Mouse (Mus musculus) liver, embryonic 15.5 days (tissue): Measurements from ENCODE around the gene Rgs8. TPM values are rescaled to one million over a fixed set of nuclear protein-coding genes. Genes with fewer than 3 reads are reported as not detected.

Source experiments
- ATAC-seq: fragments of 200-750 bp; cut with Nextera tagmentation; 2 replicates; pipeline ENCODE4 v1.8.0; 2017; ENCODE audit warnings: moderate number of reproducible peaks, mild to moderate bottlenecking, moderate library complexity; ENCODE audit not compliant: insufficient read depth
- H3K27ac ChIP-seq: fragments of 300-500 bp; sonication (generic); replicated peaks from 2 replicates; pipeline ENCODE4 v1.5.1; 2015; ENCODE audit warnings: mild to moderate bottlenecking, inconsistent platforms
- H3K27me3 ChIP-seq: fragments of 300-500 bp; sonication (generic); 2 replicates; pipeline ENCODE4 v1.6.1; 2015; ENCODE audit warnings: mild to moderate bottlenecking, inconsistent platforms
- H3K36me3 ChIP-seq: fragments of 300-500 bp; sonication (generic); replicated peaks from 2 replicates; pipeline ENCODE4 v1.6.1; 2015; ENCODE audit warnings: moderate library complexity, mild to moderate bottlenecking, inconsistent platforms
- H3K4me1 ChIP-seq: fragments of 300-500 bp; sonication (generic); replicated peaks from 2 replicates; pipeline ENCODE4 v1.6.1; 2015; ENCODE audit warnings: inconsistent platforms
- H3K4me2 ChIP-seq: fragments of 300-500 bp; sonication (generic); 2 replicates; pipeline ENCODE4 v1.6.1; 2015; ENCODE audit warnings: moderate library complexity, mild to moderate bottlenecking, inconsistent platforms
- H3K4me3 ChIP-seq: fragments of 300-500 bp; sonication (generic); replicated peaks from 2 replicates; pipeline ENCODE4 v1.5.1; 2015; ENCODE audit warnings: mild to moderate bottlenecking, inconsistent platforms
- H3K9ac ChIP-seq: fragments of 300-500 bp; sonication (generic); 2 replicates; pipeline ENCODE4 v1.6.1; 2015; ENCODE audit warnings: moderate library complexity, mild to moderate bottlenecking, inconsistent platforms
- H3K9me3 ChIP-seq: fragments of 300-500 bp; sonication (generic); replicated peaks from 2 replicates; pipeline ENCODE4 v1.6.1; 2016; ENCODE audit warnings: inconsistent platforms
- WGBS: fragments of 180-500 bp; shearing (Covaris S2); methylation state at CpG from one replicate; pipeline ENCODE4 v1.1.7; 2015; ENCODE audit warnings: mixed read lengths; ENCODE audit not compliant: insufficient replicate concordance; 5-methylcytosine and 5-hydroxymethylcytosine counted together
- polyA plus RNA-seq: library from polyadenylated mRNA; unstranded; fragments of >200 nt; fragmentation: Nextera tagmentation; extraction: Ambion mirVana; gene quantifications from 2 replicates; pipeline ENCODE4 v1.2.1, GENCODE M21; 2015

Rgs8 gene
- polyA plus RNA-seq, 1 experiment from 2014 or later: 0.14 TPM

DNA sequence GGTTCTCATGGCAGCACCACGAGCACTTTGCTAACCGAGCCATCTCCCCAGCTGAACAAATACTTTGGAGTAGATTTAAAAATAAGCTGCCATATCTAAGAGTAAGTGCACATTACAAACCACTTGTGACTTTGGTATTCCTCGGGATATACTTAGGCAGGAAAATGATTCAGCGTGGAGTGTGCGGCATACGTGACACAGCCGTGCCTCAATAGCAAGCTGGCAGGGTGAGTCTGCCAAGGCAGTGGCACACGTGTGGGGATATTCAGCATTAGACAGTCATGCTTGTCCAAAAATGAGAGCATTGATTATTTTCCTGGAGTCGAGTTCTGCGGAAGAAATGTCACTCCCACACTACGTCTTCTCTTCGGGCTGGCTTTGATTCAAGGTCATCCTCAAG, 21.1 kb downstream of the Rgs8 start:
- Histone ChIP-seq H3K27ac (no peak overlapping the region), H3K4me1 (no peaks in the 10 kb centered on the region), H3K36me3 (no peaks in the 10 kb centered on the region), H3K9me3 (no peaks in the 10 kb centered on the region), H3K4me2 (no peak overlapping the region), H3K27me3 (no peaks in the 10 kb centered on the region), H3K9ac (no peak overlapping the region), H3K4me3 (no peak overlapping the region)
- 67% methylated on average over 12 of the region's 12 CpGs for WGBS
- ATAC-seq: no peak

DNA sequence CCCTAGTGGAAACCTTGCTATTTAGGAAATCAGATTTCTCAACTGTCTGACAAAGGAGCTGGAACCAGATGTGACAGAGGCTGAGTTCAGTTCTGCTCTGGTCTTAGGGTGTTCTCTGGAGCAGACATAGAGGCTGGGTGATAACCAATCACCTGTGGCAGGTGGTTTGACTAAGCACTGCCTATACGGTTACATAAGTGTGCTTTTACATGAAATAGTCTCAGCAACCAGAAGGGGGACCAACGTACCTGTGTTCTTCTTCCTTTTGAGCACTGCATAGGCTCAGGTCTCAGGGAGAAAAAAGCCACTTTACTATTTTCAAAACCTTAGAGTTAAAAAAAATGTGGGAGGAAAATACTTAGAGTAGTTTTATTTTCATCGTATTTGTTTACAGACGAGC, 22.8 kb downstream of the Rgs8 start:
- Histone ChIP-seq H3K27me3 (no peaks in the 10 kb centered on the region), H3K36me3 (no peaks in the 10 kb centered on the region), H3K4me3 (no peak overlapping the region), H3K4me2 (no peak overlapping the region), H3K9ac (no peak overlapping the region), H3K27ac (no peak overlapping the region), H3K4me1 (no peaks in the 10 kb centered on the region; the same call in 1 of the 2 replicates), H3K9me3 (no peaks in the 10 kb centered on the region)
- 51% methylated on average over 4 of the region's 4 CpGs for WGBS
- ATAC-seq: no peak

- H3K4me1 ChIP-seq: no peaks in the 10 kb centered on the region; the same call in 1 of the 2 replicates
- H3K4me3 ChIP-seq: no peak overlapping the region
- no peak overlapping the region for H3K9ac ChIP-seq
- H3K27ac ChIP-seq: no peak overlapping the region
- H3K36me3 ChIP-seq: no peaks in the 10 kb centered on the region
- no peaks in the 10 kb centered on the region for H3K9me3 ChIP-seq
- no peaks in the 10 kb centered on the region for H3K27me3 ChIP-seq
- 46% methylated on average over 6 of the region's 6 CpGs for WGBS
- no peak for ATAC-seq
- no peak overlapping the region for H3K4me2 ChIP-seq
Observed at GRCm38 (mm10) chr1:153677635-153678034, 24.8 kb downstream of the Rgs8 start.

DNA sequence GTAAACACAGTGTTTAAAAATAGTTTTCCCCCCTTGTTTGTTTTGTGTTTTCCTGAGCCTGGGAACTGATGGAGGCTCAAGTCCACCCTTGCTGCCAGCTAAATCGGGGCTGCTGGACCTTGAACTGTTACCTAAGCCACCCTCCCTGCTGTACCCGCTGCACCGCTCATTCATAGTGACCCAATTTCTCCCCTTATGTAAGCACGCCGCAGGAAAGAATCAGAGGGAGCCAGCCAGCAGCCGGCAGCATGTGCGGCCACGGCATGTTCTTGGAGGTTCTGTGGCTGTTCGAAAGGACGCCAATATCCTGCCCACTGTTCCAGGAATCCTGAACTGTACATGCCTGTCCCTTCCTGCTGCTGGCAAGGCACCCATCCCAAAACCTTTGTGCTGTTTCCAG, 26.3 kb downstream of the Rgs8 start:
- Histone ChIP-seq H3K4me2 (no peak overlapping the region), H3K27ac (peak overlapping the region; percentile 69), H3K27me3 (no peaks in the 10 kb centered on the region), H3K4me1 (no peaks in the 10 kb centered on the region; the same call in 1 of the 2 replicates), H3K36me3 (no peaks in the 10 kb centered on the region), H3K9me3 (no peaks in the 10 kb centered on the region), H3K9ac (no peak overlapping the region), H3K4me3 (no peak overlapping the region)
- ATAC-seq: peak; percentile 85
- 48% methylated on average over 10 of the region's 10 CpGs for WGBS

DNA sequence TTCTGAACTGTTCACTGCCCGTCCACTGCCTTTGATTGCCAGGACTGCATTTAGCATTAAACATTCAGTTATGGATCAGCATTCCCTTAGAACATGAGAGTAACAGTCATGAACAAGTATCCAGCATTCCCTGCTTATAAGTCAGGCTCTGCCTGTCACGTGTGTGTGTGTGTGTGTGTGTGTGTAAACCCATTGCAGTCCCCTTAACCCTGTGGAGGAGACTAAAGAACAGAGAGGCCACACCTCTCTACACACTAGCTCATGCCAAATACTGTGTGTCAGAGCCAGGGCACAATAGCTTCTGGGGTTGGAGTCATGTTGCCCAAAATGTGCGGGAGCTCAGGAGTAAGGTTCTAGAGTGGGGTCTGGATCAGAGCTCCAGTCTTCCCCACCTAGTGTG, 26.8 kb downstream of the Rgs8 start:
- Histone ChIP-seq H3K27me3 (no peaks in the 10 kb centered on the region), H3K4me1 (no peaks in the 10 kb centered on the region; the same call in 1 of the 2 replicates), H3K4me2 (no peak overlapping the region), H3K4me3 (no peak overlapping the region), H3K9ac (no peak overlapping the region), H3K36me3 (no peaks in the 10 kb centered on the region), H3K27ac (peak overlapping the region; percentile 69), H3K9me3 (no peaks in the 10 kb centered on the region)
- WGBS: 45% methylated on average over 3 of the region's 3 CpGs
- no peak for ATAC-seq

- no peak overlapping the region for H3K27ac ChIP-seq
- 46% methylated on average over 6 of the region's 6 CpGs for WGBS
- H3K4me1 ChIP-seq: no peaks in the 10 kb centered on the region; the same call in 1 of the 2 replicates
- H3K36me3 ChIP-seq: no peaks in the 10 kb centered on the region
- H3K4me3 ChIP-seq: no peak overlapping the region
- no peaks in the 10 kb centered on the region for H3K9me3 ChIP-seq
- ATAC-seq: no peak
- H3K9ac ChIP-seq: no peak overlapping the region
- H3K4me2 ChIP-seq: no peak overlapping the region
- H3K27me3 ChIP-seq: no peaks in the 10 kb centered on the region
Observed at GRCm38 (mm10) chr1:153680363-153680762, 27.5 kb downstream of the Rgs8 start.

GRCm38 (mm10) chr1:153681036-153681435, 28.2 kb downstream of the Rgs8 start:
- Histone ChIP-seq H3K4me3 (no peak overlapping the region), H3K4me1 (no peaks in the 10 kb centered on the region; the same call in 1 of the 2 replicates), H3K9ac (no peak overlapping the region), H3K27ac (no peak overlapping the region), H3K4me2 (no peak overlapping the region), H3K9me3 (no peaks in the 10 kb centered on the region), H3K27me3 (no peaks in the 10 kb centered on the region), H3K36me3 (no peaks in the 10 kb centered on the region)
- WGBS: 58% methylated on average over 2 of the region's 2 CpGs
- no peak for ATAC-seq

- Histone ChIP-seq H3K9ac (no peak overlapping the region), H3K9me3 (no peaks in the 10 kb centered on the region), H3K27ac (no peak overlapping the region), H3K27me3 (no peaks in the 10 kb centered on the region), H3K4me3 (no peak overlapping the region), H3K4me2 (no peak overlapping the region), H3K4me1 (no peaks in the 10 kb centered on the region; the same call in 1 of the 2 replicates), H3K36me3 (no peaks in the 10 kb centered on the region)
- WGBS: 55% methylated on average over 11 of the region's 11 CpGs
- ATAC-seq: no peak
Observed at GRCm38 (mm10) chr1:153683190-153683589, 30.4 kb downstream of the Rgs8 start.

- 53% methylated on average over 3 of the region's 3 CpGs for WGBS
- Histone ChIP-seq H3K9me3 (no peaks in the 10 kb centered on the region), H3K36me3 (no peaks in the 10 kb centered on the region), H3K9ac (no peak overlapping the region), H3K4me2 (no peak overlapping the region), H3K4me3 (no peak overlapping the region), H3K4me1 (no peaks in the 10 kb centered on the region), H3K27me3 (no peaks in the 10 kb centered on the region), H3K27ac (no peak overlapping the region)
- ATAC-seq: no peak
Observed at GRCm38 (mm10) chr1:153685630-153686029, 32.8 kb downstream of the Rgs8 start.

DNA sequence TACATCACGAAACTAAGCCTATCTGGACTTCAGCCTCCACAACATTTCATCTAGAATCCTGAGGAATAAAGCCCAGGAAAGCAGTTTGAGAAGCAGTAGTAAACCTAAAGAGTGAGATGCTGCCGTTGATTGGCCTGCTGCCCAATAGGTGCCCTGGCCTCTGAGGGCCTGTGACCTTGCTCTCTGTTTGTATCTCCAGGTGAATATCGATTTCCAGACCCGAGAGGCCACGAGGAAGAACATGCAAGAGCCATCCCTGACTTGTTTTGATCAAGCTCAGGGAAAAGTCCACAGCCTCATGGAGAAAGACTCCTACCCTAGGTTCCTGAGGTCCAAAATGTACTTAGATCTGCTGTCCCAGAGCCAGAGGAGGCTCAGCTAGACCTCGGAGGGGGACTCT, 39.7 kb downstream of the Rgs8 start:
- no peaks in the 10 kb centered on the region for H3K27me3 ChIP-seq
- H3K4me1 ChIP-seq: 0 out of 2 replicates have a peak, but pooled peaks cover 4% of the 10 kb centered on the region
- H3K36me3 ChIP-seq: no peaks in the 10 kb centered on the region
- ATAC-seq: no peak
- H3K9me3 ChIP-seq: no peaks in the 10 kb centered on the region
- H3K27ac ChIP-seq: no peak overlapping the region
- no peak overlapping the region for H3K9ac ChIP-seq
- 48% methylated on average over 6 of the region's 6 CpGs for WGBS
- no peak overlapping the region for H3K4me2 ChIP-seq
- no peak overlapping the region for H3K4me3 ChIP-seq

- Histone ChIP-seq H3K27me3 (no peaks in the 10 kb centered on the region), H3K36me3 (no peaks in the 10 kb centered on the region), H3K4me3 (no peak overlapping the region), H3K27ac (no peak overlapping the region), H3K4me1 (0 out of 2 replicates have a peak, but pooled peaks cover 4% of the 10 kb centered on the region), H3K9ac (no peak overlapping the region), H3K4me2 (no peak overlapping the region), H3K9me3 (no peaks in the 10 kb centered on the region)
- ATAC-seq: no peak
- WGBS: 68% methylated on average over 6 of the region's 6 CpGs
Observed at GRCm38 (mm10) chr1:153694372-153695120, 41.7 kb downstream of the Rgs8 start.

DNA sequence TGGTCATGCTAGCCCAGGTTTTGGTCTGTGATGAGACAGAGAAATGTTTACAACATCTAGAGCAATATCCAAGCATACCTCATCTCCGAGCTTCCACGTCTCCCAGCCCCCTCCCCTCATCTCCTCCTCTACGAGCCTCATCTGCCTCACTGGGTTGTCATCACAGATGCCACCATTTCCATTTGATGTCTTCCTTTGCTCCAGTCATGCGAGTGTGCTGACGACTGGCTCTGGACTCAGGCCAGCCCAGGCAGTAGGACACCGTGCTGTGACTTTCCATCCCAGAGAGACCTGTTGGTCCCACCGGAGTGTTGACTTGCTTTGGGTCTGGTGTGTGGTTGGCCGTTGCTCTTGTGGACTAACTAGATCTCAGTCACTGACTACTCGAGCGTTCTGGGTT, 42.6 kb downstream of the Rgs8 start:
- Histone ChIP-seq H3K36me3 (no peaks in the 10 kb centered on the region), H3K4me1 (0 out of 2 replicates have a peak, but pooled peaks cover 4% of the 10 kb centered on the region), H3K9ac (no peak overlapping the region), H3K27me3 (no peaks in the 10 kb centered on the region), H3K4me3 (no peak overlapping the region), H3K4me2 (no peak overlapping the region), H3K9me3 (no peaks in the 10 kb centered on the region), H3K27ac (no peak overlapping the region)
- ATAC-seq: no peak
- WGBS: 68% methylated on average over 10 of the region's 10 CpGs
